Mouse (Mus musculus) spleen, postnatal 10 days (tissue): ENCODE data around the gene Npr1.

Experiments
- DNase-seq, 2 experiments: peaks; one replicate each; pipeline ENCODE4 v3.0.0; 2021 to 2022; ENCODE audit warnings: low spot score in 2 of 2

Npr1 gene

GRCm38 (mm10) chr3:90475831-90476611 is 10.4 kb upstream of the Npr1 start, which contains the start of gene Ilf2:
TSS of gene Ilf2 (plus strand) at chr3:90476126.
- peak; percentile 84 to 93 for DNase-seq

DNA sequence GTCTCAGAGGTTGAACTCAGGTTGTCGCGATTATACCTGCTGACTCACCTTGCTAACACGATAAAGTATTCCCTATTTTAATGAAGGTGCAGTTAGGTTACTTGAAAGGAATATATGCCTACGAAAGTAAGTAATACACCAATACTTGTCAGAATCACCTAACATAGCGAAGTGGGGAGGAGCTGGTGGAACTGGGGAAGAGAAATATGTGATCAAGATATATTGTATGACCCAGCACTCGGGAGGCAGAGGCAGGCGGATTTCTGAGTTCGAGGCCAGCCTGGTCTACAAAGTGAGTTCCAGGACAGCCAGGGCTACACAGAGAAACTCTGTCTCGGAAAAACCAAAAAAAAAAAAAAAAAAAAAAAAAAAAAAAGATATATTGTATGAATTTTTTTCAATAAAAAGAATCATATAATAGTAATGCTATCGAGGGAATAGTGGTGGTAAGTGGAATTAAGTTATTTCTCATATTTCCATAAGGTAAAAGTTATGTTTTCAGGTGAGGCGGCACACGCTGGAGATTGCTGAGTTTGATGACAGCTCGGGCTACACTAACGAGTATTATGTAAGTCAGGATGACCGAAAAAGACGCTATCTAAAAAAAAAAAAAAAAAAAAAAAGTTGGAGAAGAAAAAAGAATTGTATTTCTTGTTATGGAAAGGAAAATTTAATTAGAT is 9.6 kb upstream of the Npr1 start:
- DNase-seq: no peak

DNA sequence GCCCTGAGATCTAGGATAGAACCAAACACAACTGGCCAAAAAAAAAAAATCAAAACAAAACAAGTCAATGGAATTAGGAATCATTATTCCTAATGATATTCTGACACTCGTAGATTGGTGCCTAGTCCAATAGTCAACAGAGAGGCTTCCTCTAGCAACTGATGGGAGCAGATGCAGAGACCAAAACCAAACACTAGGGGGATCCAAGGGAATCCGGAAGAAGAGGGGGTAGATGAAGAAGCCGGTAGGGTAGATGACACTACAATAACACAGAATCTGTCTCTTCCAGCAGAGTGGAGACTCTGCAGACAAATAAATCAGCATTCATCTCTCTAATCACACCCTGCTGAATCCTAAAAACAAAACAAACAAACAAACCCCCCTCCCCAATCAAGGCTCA is 6.5 kb upstream of the Npr1 start:
- peak; percentile 28 to 74 for DNase-seq

- no peak for DNase-seq
Measured at GRCm38 (mm10) chr3:90467618-90468300, 2.1 kb upstream of the Npr1 start.

DNA sequence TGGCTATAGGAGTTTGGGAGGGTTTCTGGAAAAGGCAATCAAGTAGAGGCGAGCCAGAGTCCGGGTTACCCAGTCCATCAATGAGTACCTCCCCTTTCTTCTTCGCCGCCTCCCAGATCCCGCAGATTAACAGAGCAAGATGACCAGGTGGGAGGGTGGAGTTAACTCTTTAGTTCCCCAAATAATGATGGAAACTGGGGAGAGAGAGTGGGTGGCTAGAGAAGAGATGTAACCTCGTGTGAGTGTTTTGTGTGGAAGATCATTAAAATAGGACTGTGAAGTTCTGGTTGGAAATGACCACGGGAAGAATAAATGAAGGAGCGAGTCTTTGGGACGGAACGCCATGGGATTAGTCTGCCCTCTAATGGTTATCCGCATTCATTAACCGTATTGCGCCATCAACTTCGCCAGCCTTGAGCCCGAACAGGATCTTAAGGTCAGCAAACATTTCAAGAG is 673 bp upstream of the Npr1 start:
- DNase-seq: no peak

DNA sequence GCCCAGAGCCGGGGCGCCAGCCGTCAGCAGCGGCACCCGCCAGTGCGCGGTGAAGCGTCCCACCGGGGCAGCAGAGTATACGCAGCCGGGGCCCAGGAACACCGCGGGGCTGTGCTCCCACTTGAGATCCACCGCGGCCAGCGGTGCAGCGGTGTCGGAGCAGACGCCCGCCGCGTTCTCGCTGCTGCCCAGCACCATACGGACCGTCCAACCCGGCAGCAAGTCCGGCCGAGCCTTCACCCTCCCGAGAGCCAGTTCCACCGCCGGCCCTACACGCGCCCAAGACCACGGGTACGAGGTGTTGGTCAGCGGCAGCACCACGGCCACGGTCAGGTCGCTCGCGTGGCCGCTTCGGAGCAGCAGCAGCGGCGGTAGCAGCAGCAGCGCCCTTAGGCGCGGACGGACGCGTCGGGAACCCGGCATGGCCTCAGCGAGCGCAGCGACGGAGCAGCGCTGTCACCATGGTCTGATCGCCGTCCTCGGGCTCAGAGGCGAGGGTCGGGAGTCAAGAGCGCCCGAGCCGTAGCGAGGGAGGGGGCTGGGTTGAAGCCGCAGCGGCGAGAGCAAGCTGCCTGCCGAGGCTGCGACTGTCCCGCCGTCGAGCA is 483 bp downstream of the Npr1 start:
- peak; percentile 33 to 35 for DNase-seq

DNA sequence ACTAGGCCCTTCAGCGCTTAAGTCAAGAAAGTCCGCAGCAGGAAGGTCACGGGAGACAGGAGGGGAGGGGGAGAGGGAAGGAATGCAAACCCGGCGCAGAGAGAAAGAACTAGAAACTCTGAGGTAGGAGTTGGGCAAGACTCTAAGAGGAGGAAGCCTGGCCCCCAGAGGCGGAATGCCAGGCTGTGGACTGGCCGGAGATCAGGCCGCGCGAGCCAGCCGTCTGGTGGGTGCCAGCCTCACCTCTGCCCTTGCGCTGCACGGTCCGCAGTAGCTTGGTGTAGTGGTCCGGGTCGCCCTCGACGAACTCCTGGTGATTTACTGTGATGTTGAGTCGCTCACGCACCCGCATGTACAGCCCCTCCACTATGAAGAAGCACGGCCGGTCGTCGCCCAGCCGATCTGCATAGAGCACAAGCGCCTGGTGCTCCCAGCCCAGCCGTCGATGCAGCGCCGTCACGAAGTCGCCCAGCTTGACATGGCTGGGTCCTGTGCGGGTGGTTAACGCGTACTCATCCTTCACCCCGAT is 1.1 kb downstream of the Npr1 start:
- peak in 1 of 2 experiments; percentile 13 for DNase-seq

GRCm38 (mm10) chr3:90462579-90462978 is 3.1 kb downstream of the Npr1 start:
- no peak for DNase-seq

DNA sequence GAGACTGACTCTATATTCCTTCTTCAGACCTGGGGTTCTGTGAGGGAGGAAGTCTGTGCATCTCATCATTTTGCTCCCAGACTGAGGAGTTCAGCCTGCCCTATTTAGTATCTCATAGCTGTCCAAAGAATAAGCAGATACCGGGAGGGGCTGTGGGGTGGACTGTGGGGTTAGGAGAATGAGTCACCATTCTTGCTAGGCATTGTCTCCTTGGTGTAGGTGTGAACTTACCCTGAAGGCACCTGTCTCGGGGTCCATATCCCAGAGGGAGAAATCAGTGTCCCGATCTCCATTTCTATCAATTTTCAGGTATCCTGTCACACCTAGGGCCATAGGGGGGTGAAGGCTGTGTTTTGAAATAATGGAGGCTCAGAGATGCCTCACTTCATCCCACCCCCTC is 3.7 kb downstream of the Npr1 start:
- DNase-seq: no peak

DNA sequence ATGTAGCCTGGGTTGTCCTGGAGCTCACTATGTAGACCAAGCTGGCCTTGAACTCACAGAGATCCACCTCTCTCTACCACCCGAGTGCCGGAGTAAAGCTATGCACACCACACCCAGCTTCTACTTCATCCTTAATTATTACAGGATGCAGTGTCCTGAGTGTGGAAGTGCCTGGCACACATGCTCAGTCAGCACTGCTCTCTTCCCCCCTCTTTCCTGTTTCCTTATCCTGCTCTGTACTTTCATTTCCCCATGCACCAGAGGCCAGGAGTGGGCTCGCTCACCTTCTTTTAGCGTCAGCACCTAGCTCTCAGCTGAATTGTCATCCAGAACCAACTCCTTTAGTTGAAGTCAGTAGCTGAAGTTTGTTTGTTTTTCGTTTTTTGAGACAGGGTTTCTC is 5.4 kb downstream of the Npr1 start:
- DNase-seq: no peak

- DNase-seq: no peak
Measured at GRCm38 (mm10) chr3:90459727-90460126, 5.9 kb downstream of the Npr1 start.

DNA sequence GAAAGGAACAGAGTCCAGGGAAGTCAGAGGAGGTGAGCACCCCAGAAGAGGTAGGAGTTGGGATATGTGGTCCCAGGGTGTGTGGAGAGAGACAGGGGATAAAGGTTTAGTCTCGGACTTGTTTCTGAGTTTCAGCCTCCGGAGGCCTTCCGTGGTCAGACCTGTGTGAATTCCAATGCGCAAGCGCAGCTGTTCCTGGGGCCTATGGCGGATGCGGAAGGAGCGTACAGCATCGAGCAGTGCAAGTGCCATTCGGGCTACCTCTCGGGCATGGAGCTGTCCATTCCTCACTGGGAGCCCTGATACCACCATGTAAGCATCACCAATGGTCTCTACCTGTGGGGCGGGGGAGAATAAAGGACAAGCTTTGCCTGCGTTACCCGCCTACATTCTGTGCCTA is 10.7 kb downstream of the Npr1 start:
- DNase-seq: no peak

- no peak for DNase-seq
Measured at GRCm38 (mm10) chr3:90451396-90452095, 14.1 kb downstream of the Npr1 start.

DNA sequence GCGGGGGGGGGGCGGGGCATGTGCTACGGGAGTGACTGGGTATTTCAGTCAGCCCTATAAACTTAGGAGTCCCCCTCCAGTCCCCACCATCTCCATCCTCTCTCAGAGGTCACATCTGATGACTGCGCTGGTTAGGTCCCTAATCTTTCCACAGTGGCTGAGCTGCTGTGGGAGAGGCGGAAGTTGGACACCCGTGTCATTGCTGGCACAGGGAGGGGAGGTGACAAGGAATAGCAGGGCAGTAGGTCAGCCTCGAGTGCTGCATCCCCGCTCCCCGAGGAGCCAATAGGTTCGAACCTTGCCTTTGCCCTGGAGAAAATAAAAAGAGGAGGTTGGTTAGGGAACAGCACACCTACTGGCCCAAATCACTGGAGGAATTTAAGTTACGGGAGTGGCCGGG is 14.8 kb downstream of the Npr1 start:
- no peak for DNase-seq

- DNase-seq: no peak
Measured at GRCm38 (mm10) chr3:90448626-90449025, 17.0 kb downstream of the Npr1 start.

DNA sequence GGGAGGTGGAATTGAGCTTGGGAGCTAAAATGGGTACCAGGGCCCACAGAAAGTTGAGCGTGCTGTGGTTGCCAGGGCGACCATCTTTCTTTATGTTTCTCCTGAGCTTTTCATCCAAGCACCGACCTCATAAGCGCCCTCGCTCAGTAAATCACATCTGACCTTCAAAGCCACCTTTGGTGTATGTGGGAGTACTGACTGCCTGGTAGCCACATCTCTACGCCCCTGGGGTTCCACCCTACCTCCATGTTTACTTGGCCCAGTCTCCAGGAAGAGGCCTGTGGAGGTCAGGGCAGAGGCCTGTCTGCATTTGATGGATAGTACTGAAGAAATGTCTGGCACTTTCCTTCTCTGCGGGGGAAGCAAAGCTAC is 18.6 kb downstream of the Npr1 start:
- no peak for DNase-seq

DNA sequence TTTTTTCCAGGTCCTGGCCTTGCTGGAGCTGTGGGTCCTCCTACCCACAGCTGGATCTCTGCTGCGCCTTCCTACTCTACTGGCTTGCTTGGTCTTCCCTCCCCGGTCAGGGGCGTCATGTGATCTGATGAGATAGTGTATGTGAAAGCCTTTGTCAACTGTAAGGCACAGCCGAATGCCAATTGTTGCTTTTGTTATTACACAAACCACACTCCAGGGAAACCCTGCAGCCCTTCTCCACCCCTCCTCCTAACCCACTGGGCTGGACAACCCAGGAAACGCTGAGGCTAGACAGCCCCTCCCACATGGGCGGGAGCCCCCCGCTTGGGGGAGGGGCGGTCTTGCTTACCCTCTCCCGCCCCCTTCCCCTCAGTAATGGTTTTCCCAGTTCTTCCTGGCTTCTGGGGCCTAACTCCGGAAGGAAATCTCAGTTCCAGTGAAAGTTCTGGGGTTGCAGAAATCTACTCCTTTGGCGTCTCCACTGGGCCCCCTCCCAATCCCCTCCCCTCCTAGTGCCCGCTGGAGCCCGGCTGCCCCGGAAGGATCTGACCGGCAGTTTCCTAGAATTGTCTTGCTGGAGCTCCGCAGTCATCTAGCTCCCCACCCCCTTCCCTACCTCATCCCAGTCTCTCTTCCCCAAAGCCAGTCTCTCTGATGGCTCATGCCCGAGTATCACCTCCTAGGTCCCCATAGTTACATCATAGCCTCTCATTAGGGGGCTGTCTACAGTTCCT is 19.1 kb downstream of the Npr1 start:
- peak; percentile 18 to 56 for DNase-seq

DNA sequence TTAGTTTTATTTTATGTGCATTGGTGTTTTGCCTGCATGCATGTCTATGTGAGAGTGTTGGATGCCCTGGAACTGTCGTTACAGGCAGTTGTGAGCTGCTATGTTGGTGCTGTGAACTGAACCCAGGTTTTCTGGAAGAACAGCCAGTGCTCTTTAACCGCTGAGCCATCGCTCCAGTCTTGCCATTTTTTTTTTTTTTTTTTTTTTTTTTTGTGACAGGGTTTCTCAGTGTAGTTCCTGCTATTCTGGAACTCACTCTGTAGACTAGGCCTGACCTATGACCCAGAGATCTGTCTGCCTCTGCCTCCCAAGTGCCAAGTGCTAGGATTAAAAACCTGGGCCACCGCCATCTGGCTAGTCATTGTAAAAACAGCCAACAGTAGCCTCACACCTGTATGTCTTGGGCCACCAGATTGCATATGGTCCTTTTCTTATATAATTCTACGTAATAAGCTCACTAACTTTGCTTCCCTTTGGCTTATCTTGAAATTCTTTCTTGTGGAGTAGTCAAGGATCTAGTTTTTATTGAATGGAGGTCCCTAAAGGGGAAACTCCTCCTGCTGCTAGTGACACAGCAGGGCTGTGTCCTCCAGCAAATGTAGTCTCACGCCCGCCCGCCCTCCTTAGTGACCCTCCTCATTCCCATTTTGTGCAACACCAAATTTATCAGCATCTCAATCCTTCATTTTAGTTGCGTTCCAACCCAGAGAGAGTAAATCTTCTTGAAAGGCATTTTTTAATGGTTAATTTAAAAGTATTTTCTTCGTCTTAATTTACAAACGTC is 20.1 kb downstream of the Npr1 start:
- no peak for DNase-seq

DNA sequence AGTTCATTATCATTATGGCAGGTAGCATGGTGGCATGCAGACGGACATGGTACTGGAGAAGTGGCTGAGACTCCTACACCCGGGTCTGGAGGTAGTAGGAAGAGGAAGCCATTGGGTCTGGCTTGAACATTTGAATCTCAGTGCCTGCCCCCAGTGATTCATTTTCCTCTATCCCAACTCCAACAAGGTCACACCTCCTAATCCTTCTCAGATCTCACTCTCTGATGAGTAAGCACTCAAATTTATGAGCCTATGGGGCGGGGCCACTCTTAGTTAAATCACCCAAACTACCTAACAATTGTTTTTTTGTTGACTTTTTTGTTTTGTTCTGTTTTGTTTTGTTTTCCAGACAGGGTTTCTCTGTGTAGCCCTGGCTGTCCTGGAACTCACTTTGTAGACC is 21.7 kb downstream of the Npr1 start:
- no peak for DNase-seq

- DNase-seq: no peak
Measured at GRCm38 (mm10) chr3:90440756-90441155, 24.9 kb downstream of the Npr1 start.
